Mouse (Mus musculus) CH12.LX (cell line): ENCODE data around the gene Dscaml1.

ENCODE experiments used
- BHLHE40 ChIP-seq: IDR thresholded peaks from 2 replicates; pipeline ENCODE4 v1.6.1; 2011; ENCODE audit warnings: mild to moderate bottlenecking, low read depth, low read length, improper control_type of control experiment
- CTCF ChIP-seq, 2 experiments: IDR thresholded peaks in 1 of 2; conservative IDR thresholded peaks in 1 of 2; 2 replicates each; pipeline ENCODE4 v1.5.1; 2011 to 2012; ENCODE audit warnings: low read depth in 2 of 2, low read length in 2 of 2, improper control_type of control experiment in 1 of 2, inconsistent platforms in 1 of 2, mild to moderate bottlenecking in 1 of 2, moderate library complexity in 1 of 2
- HCFC1 ChIP-seq: IDR thresholded peaks from 2 replicates; pipeline ENCODE4 v1.6.1; 2012; ENCODE audit warnings: low read depth, mild to moderate bottlenecking, inconsistent platforms, low read length, improper control_type of control experiment
- MAZ ChIP-seq: IDR thresholded peaks from 2 replicates; pipeline ENCODE4 v1.6.1; 2012; ENCODE audit warnings: low read depth, mild to moderate bottlenecking, inconsistent platforms, low read length, improper control_type of control experiment, moderate library complexity
- MEF2A ChIP-seq: IDR thresholded peaks from 2 replicates; pipeline ENCODE4 v1.6.1; 2014; ENCODE audit warnings: low read depth, mild to moderate bottlenecking, inconsistent platforms, low read length, improper control_type of control experiment, borderline replicate concordance
- NRF1 ChIP-seq: IDR thresholded peaks from 2 replicates; pipeline ENCODE4 v1.6.1; 2014; ENCODE audit warnings: low read depth, mild to moderate bottlenecking, inconsistent platforms, low read length, improper control_type of control experiment, moderate library complexity
- POLR2A ChIP-seq: IDR thresholded peaks from 2 replicates; pipeline ENCODE4 v1.6.1; 2011; ENCODE audit warnings: low read depth, mild to moderate bottlenecking, improper control_type of control experiment, low read length
- RAD21 ChIP-seq: IDR thresholded peaks from 2 replicates; pipeline ENCODE4 v1.6.1; 2011; ENCODE audit warnings: low read depth, mild to moderate bottlenecking, low read length, improper control_type of control experiment, moderate library complexity
- TCF12 ChIP-seq: IDR thresholded peaks from 2 replicates; pipeline ENCODE4 v1.6.1; 2014; ENCODE audit warnings: low read depth, mild to moderate bottlenecking, inconsistent platforms, low read length, improper control_type of control experiment
- ZC3H11A ChIP-seq: IDR thresholded peaks from 2 replicates; pipeline ENCODE4 v1.6.1; 2012; ENCODE audit warnings: low read depth, mild to moderate bottlenecking, inconsistent platforms, low read length, improper control_type of control experiment

DNA sequence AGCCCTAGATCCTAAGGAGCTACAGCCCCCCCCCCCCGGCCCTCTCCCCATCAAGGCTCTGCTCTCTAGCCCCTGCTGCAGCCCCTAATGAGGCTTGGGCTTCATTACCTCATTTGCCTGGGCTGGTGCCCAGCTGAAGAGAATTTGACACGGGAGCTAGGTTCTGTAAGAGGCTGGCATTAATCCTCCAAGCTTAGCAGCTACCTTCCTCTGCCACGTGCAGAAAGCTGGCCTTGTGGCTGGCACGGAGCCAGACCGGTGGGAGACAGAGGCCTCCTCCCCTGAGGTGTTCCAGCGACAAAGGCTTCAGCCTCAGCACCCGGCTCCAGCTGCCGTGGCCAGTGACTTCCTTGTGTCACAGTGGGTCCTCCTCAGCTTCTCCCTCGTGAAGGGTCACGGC lies 206.1 kb downstream of the Dscaml1 start:
- TF ChIP-seq TCF12 (no peak), POLR2A (no peak), CTCF (conservative IDR thresholded peaks at IDR 0.05 in 1 of 2, IDR thresholded peaks at IDR 0.05 in 1 of 2; ENCODE audit: low read depth in 2 of 2, low read length in 2 of 2) (no peak), HCFC1 (no peak), MAZ (no peak), RAD21 (no peak), ZC3H11A (no peak), NRF1 (no peak), BHLHE40 (no peak), MEF2A (no peak)
